Mouse (Mus musculus) c-Kit-positive CD71-positive TER-119-negative erythroid progenitor cells, embryonic 14.5 days (primary cell): ENCODE results near the gene Mrgpra6.

Experiments used
- DNase-seq: peaks from one replicate; pipeline ENCODE4 v3.0.0-alpha.2; 2013; ENCODE audit warnings: low read depth

Gene Mrgpra6

GRCm38 (mm10) chr7:47204830-47205229, at the start of gene Mrgpra6:
TSS of gene Mrgpra6 (minus strand) at chr7:47204920.
- no peak for DNase-seq

- DNase-seq = no peak
These were observed 48.0 kb upstream of the Mrgpra6 start, which contains the start of gene Mrgpra9 for GRCm38 (mm10) chr7:47252770-47253169. TSS of gene Mrgpra9 (minus strand) at chr7:47252848.

- no peak for DNase-seq
These were observed 39.9 kb upstream of the Mrgpra6 start for GRCm38 (mm10) chr7:47244658-47245057.

GRCm38 (mm10) chr7:47195271-47195670, 9.4 kb downstream of the Mrgpra6 start:
- no peak for DNase-seq

- DNase-seq = no peak
These were observed 33.9 kb downstream of the Mrgpra6 start for GRCm38 (mm10) chr7:47170814-47171213.

GRCm38 (mm10) chr7:47165028-47165427, 39.7 kb downstream of the Mrgpra6 start:
- no peak for DNase-seq

- no peak for DNase-seq
These were observed 41.5 kb downstream of the Mrgpra6 start for GRCm38 (mm10) chr7:47163203-47163602.

- DNase-seq = no peak
These were observed 46.3 kb downstream of the Mrgpra6 start for GRCm38 (mm10) chr7:47158451-47158850.

- DNase-seq = no peak
These were observed 47.0 kb downstream of the Mrgpra6 start for GRCm38 (mm10) chr7:47157743-47158142.

- DNase-seq = no peak
These were observed 48.9 kb downstream of the Mrgpra6 start for GRCm38 (mm10) chr7:47155849-47156248.

GRCm38 (mm10) chr7:47155396-47155795, 49.3 kb downstream of the Mrgpra6 start:
- no peak for DNase-seq

- DNase-seq = peak; percentile 49
These were observed 54.2 kb downstream of the Mrgpra6 start for GRCm38 (mm10) chr7:47150420-47151061.

- DNase-seq = no peak
These were observed 56.4 kb downstream of the Mrgpra6 start for GRCm38 (mm10) chr7:47148298-47148697.

GRCm38 (mm10) chr7:47146034-47146812, 58.5 kb downstream of the Mrgpra6 start:
- DNase-seq = no peak

GRCm38 (mm10) chr7:47144299-47144698, 60.4 kb downstream of the Mrgpra6 start:
- DNase-seq = no peak

GRCm38 (mm10) chr7:47139823-47140325, 64.8 kb downstream of the Mrgpra6 start:
- DNase-seq = no peak
